Mouse (Mus musculus) layer of hippocampus, postnatal 36 days (tissue): ENCODE data around the gene Sct. TPM values are rescaled to one million over a fixed set of nuclear protein-coding genes. Genes with fewer than 3 reads are reported as not detected.

Source experiments
- DNase-seq, 2 experiments: peaks; one replicate each; pipeline ENCODE4 v3.0.0; 2022
- total RNA-seq, 2 experiments: library from RNA; stranded (reverse); gene quantifications; 2 replicates each; pipeline ENCODE4 v1.2.3; 2021

The Sct gene
- total RNA-seq, 2 experiments from 2014 or later = not detected

GRCm38 (mm10) chr7:141229702-141230101 lies 49.2 kb downstream of the Sct start:
- DNase-seq = no peak

Other genes starting within 250 kb of the Sct start
- gene B4galnt4, start 218.0 kb downstream of the Sct start, total RNA-seq = 10 to 100 TPM; 92.2 to 92.3 TPM
- not detected for gene Pkp3, start 200.9 kb downstream of the Sct start, total RNA-seq
- gene Sigirr, start 178.6 kb downstream of the Sct start, total RNA-seq = 1 to 10 TPM; 1.7 to 2.4 TPM
- gene Ano9, start 161.3 kb downstream of the Sct start, total RNA-seq = not detected
- gene Ptdss2, start 156.8 kb downstream of the Sct start, total RNA-seq = 10 to 100 TPM; 48.5 to 64.9 TPM
- gene Rnh1, start 106.3 kb downstream of the Sct start, total RNA-seq = 10 to 100 TPM; 36.1 to 40.2 TPM
- 100 to 1,000 TPM; 209 to 213 TPM for gene Hras, start 85.1 kb downstream of the Sct start, total RNA-seq
- 1 to 10 TPM; 4.5 to 5.9 TPM for gene Lrrc56, start 85.0 kb downstream of the Sct start, total RNA-seq
- gene Lmntd2, start 65.1 kb downstream of the Sct start, total RNA-seq = not detected
- under 1 TPM; 0.73 to 0.82 TPM for gene Rassf7, start 63.3 kb downstream of the Sct start, total RNA-seq
- gene Phrf1, start 50.3 kb downstream of the Sct start, total RNA-seq = 10 to 100 TPM; 79.9 to 86.9 TPM
- 1 to 10 TPM in 1 of 2 experiments, under 1 TPM in 1; 0.51 to 1.2 TPM for gene Irf7, start 12.7 kb downstream of the Sct start, total RNA-seq
- gene Cdhr5, start 2.3 kb downstream of the Sct start, total RNA-seq = not detected
- gene Drd4, start 12.9 kb upstream of the Sct start, total RNA-seq = under 1 TPM in 1 of 2 experiments, not detected in 1; 0.18 TPM
- 10 to 100 TPM; 79.4 to 82.5 TPM for gene Deaf1, start 48.6 kb upstream of the Sct start, total RNA-seq
- gene Tmem80, start 48.6 kb upstream of the Sct start, total RNA-seq = 10 to 100 TPM; 32.4 to 34.3 TPM
- gene Eps8l2, start 59.7 kb upstream of the Sct start, total RNA-seq = 1 to 10 TPM; 4.6 to 5.8 TPM
- 100 to 1,000 TPM; 119 to 121 TPM for gene Taldo1, start 113.1 kb upstream of the Sct start, total RNA-seq
- gene Gatd1, start 135.0 kb upstream of the Sct start, total RNA-seq = 10 to 100 TPM; 42.2 to 48.4 TPM
- gene Cend1, start 150.4 kb upstream of the Sct start, total RNA-seq = 100 to 1,000 TPM; 250 to 269 TPM
- 100 to 1,000 TPM; 319 to 341 TPM for gene Slc25a22, start 158.8 kb upstream of the Sct start, total RNA-seq
- gene Pidd1, start 164.9 kb upstream of the Sct start, total RNA-seq = 1 to 10 TPM in 1 of 2 experiments, under 1 TPM in 1; 0.66 to 1.1 TPM
- 100 to 1,000 TPM; 556 TPM for gene Rplp2, start 168.2 kb upstream of the Sct start, total RNA-seq
- gene Pnpla2, start 176.1 kb upstream of the Sct start, total RNA-seq = 10 to 100 TPM; 17.7 to 27.0 TPM
- 1 to 10 TPM; 3.9 to 6.0 TPM for gene Cracr2b, start 182.0 kb upstream of the Sct start, total RNA-seq
- 10 to 100 TPM; 21.4 to 21.5 TPM for gene Cd151, start 188.3 kb upstream of the Sct start, total RNA-seq
- gene Polr2l, start 196.0 kb upstream of the Sct start, total RNA-seq = 10 to 100 TPM; 42.8 to 44.9 TPM
- gene Tspan4, start 196.1 kb upstream of the Sct start, total RNA-seq = 10 to 100 TPM; 13.1 to 13.7 TPM